Mouse (Mus musculus): ENCODE measurements around the gene Naga.
A peak's percentile ranks its signal among the peaks of the same experiment; 100 is the strongest.
"Not testable (repeated sequence)": the region's sequence is repeated elsewhere in the genome, so short reads cannot be mapped to it uniquely, and the experiment has no call there.

Gene Naga

DNA sequence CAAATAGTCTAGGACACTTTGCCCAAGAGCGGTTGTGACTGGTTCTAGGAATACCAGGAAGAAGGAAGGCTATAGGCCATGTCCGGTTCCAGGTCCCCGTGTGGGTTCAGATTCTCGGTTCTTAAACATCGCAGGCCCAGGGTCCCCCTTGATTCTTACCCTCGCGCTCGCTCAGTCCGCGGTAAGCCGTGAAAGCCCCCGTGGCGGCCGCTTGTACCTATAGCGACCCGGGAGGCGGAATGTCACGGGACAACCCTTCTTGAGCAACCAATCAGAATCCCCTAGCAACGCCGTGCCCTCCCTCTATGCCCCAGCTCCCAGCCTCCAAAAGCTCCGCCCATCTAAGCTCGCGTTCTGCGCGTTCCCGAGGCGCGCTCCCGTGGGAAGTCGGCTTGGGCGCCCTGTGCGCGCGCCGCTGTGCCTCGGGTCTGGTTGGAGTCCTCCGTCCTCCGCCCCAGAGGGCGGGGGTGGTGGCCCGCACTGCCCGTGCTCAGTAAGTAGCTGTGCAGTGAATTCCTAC lies at the start of gene Naga, which contains the start of the genes Pheta2 and Smdt1:
Gene Naga, minus strand, starts transcription at position 333 of the 520 bp plus-strand sequence.
Gene Pheta2, plus strand, starts transcription at position 350 of the 520 bp plus-strand sequence.
Gene Smdt1, plus strand, starts transcription at position 367 of the 520 bp plus-strand sequence.
- DNase-seq (ENCODE audit: low spot score) = peak; percentile 98

GRCm38 (mm10) chr15:82385729-82386128 lies 47.0 kb upstream of the Naga start:
- no peak for DNase-seq (ENCODE audit: low spot score)

GRCm38 (mm10) chr15:82382441-82382840 lies 43.7 kb upstream of the Naga start:
- DNase-seq (ENCODE audit: low spot score) = no peak

- DNase-seq (ENCODE audit: low spot score) = no peak
Observed at GRCm38 (mm10) chr15:82380714-82381062, 42.0 kb upstream of the Naga start.

DNA sequence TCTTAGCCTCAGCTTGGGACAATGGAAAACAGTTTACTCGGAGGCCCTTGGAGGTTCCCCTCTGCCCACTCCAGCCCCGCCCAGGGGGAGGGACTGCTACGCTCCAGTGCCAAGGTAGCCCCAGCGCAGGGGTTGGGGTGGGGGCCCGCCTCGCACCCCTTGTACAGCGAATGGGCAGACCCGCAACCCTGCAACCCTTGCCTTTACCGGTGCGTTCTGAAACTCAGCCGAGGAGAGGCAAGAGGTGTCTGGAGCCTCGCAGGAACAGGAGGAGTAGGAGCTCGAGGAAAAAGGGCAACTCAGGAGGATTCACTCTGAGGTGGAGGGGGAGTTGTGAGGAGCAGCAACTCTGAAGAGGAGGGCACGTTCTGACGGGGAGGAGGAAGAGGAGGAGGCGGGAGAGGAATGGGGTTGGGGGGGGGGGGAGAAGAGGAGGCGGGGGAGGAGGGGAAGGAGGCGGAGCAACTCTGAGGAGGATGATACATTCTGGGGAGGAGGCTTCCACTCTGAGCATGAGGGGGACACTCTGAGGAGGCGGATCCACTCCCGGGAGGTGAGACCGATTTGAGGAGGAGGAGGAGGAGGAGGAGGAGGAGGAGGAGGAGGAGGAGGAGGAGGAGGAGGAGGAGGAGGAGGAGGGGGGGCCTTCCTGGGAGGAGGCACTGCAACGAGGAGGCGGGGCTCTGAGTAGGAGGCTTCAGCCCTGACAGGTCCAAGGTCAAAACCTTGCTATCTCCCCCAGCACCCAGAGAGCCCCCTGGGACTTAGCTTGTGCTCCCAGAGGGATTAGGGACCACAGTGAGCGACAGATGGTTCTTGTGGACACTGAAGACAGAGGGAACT lies 41.4 kb upstream of the Naga start, which contains the start of gene Cyp2d22:
Gene Cyp2d22, minus strand, starts transcription at position 390 of the 843 bp plus-strand sequence.
- peak; percentile 77 for DNase-seq (ENCODE audit: low spot score)

GRCm38 (mm10) chr15:82379511-82379870 lies 40.8 kb upstream of the Naga start:
- peak; percentile 50 for DNase-seq (ENCODE audit: low spot score)

GRCm38 (mm10) chr15:82378261-82379180 lies 39.8 kb upstream of the Naga start:
- no peak for DNase-seq (ENCODE audit: low spot score)

DNA sequence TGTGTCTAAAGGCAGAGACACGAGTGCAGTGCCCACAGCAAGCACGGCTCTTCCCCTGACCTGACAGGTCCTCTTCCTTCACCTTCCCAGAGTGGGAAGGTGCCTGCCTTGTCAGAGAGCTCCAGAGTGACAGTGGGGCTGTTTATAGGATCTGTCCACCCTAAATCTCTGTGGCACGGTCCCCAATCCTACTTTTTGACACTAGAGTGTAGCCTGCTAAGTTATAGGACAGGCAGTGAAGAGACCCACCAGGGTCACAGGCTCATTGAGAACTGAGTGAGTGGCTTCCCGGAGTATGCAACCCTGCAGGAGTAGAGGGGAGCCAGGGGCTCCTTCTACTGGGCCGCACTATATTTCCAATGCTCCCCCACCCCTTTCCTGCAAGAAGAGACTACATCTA lies 39.0 kb upstream of the Naga start:
- no peak for DNase-seq (ENCODE audit: low spot score)

- DNase-seq (ENCODE audit: low spot score) = peak; percentile 52
Observed at GRCm38 (mm10) chr15:82376393-82377138, 37.8 kb upstream of the Naga start.

DNA sequence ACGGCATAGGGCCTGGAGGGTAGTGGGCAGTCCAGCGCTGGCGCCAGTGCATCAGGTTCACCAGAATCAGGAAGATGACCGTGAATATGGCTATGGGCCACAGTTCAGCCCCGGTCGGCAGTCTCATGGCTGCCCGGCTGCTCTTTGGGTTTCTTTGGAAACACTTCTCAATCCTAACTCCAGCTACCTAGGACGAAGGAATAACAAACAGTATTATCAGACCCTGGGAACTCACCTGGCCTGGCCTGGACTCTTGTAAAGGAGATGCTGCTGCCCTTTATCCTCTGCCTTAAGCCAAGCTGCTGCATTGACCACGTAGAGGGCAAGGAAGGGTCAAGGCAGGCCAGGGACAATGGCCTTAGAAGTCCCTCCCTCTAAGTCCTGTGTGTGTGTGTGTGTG lies 37.1 kb upstream of the Naga start:
- DNase-seq (ENCODE audit: low spot score) = no peak

DNA sequence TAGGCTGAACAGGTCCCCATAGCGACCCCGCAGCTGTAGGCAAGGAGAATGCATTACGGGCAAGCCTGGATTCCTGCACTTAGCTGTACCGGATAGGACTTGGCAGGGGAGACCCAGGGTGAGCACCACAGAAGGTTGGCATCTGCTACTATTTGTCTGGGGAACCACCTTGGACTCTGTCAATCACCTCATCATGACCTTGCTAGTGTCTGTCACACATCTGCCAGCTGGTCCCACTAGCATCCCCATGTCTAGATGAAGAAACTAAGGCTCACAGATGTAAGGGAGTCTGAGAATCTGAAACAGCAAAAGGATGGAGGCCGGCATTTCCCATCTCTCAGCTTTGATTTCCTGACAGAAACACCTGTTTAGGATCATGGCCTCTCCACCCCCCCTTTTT lies 35.7 kb upstream of the Naga start:
- DNase-seq (ENCODE audit: low spot score) = no peak

- no peak for DNase-seq (ENCODE audit: low spot score)
Observed at GRCm38 (mm10) chr15:82372991-82373390, 34.3 kb upstream of the Naga start.

DNA sequence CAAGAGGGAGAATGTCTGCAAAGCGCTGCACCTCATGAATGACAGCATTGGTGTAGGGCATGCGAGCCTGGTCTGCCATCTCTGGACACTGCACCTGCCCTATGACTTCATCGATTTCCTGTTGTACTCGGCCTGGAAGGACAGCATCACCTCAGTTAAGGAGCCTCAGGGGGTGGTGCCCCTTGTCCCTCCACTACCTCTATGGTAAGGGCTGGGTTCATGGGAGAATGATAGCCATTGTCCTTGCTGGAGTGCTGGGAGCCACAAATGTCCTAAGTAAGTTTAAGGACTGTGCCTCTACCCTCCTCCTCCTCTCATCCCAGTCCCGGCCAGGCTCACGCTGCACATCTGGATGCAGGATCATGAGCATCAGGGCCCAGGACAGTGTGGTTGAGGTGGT lies 33.7 kb upstream of the Naga start:
- DNase-seq (ENCODE audit: low spot score) = no peak

DNA sequence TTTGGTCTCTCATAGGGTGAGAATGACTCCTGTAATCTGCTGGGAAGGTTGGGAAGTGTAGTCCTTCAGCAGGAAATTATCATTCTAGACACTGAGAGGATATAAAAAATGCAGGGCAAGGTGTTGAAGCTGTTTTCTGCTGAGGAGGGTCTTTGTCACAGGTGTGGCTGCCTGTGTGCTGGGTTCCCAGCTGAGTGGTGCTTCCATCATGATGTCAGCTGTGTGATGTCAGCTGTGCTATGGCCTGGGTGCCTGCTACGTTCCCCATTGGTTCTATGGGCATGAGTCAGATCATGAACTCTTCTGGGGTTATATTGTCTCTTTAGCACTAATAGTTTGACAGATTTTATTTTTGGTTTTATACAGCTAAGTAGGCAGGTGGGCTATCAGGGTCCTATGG lies 30.1 kb upstream of the Naga start:
- DNase-seq (ENCODE audit: low spot score) = no peak

DNA sequence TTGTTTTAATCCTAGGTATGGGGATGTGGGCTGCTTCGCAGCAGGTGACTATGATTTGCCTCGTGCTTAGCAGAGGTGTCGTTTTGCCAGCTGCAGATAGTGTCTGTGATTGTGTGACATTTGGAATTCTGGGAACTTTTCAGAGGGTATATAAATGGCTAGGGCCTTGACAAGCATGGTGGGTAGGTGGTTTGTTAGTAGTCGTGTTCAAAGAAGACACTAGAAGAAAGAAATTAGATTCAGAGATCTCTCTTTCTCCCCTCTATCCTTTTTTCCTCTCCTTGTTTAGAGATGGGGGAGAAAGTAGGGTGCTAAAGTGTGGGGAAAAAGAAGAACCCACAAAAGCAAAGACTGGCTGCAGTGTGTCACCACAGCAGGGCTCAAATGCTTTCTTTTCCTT lies 29.4 kb upstream of the Naga start:
- no peak for DNase-seq (ENCODE audit: low spot score)

DNA sequence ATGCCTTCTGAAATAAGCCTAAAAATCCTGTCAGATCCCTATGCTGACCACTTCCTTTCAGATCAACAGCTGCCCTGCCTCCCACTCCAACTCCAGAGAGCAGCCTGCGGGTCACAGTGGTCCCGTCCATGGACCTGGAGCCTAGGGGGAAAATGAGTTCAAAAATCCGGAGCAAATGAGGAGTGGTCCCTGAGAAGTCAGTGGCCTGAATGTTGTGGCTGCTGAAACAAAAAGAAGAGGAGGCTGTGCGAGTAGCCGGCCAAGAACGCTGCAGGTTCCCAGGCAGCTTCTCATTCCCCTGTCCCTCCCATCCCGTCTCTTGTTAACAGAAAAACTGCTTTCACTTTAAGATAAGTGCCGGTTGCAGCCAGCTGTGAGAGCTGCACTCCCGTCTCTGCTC lies 25.8 kb upstream of the Naga start:
- peak; percentile 13 for DNase-seq (ENCODE audit: low spot score)

GRCm38 (mm10) chr15:82363801-82364200 lies 25.1 kb upstream of the Naga start:
- not testable (repeated sequence) for DNase-seq (ENCODE audit: low spot score)

DNA sequence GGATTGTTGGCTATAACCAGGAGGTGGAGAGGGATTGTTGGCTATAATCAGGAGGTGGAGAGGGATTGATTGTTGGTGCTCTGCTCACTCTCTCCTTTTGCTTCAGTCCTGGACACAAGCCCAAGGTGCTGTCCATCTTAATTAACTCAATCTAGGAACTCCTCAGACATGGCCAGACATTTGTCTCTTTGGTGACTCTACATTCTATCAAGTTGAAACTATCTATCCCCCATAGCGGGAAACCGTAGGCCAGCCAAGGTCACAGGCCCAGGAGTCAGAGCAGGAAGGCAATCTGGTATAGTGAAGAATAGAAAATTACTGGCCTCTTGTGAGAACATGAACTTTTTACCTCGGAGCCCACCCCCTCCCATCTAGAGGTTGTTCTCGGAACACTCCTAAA lies 23.5 kb upstream of the Naga start:
- peak; percentile 37 for DNase-seq (ENCODE audit: low spot score)

DNA sequence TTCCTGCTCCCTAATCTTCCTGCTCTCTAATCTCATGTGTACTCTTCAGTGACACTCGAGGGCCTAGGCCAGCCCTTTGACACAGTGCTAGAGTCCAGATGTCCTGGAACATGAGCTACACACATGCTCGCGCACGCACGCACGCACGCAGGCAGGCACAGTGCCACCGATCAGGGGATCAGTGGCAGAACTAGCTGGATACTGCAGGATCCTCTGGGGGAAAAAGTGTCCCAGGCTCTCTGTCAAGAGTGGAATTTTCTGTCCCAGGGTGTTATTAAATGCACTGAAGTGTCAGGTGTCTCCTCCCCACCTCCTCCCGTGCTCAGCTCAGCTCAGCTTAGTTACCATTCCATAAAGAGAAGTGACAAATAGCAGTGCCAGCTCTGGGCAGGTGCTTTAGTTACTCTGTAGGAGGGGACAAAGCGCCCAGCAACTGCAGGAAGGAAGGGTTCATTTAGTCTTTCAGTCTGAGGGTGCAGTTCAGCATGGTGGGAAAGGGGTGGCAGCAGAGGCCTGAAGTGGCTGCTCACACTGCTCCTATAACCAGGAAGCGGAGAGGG lies 22.8 kb upstream of the Naga start:
- peak; percentile 44 for DNase-seq (ENCODE audit: low spot score)

- no peak for DNase-seq (ENCODE audit: low spot score)
Observed at GRCm38 (mm10) chr15:82358431-82359260, 19.9 kb upstream of the Naga start.
